Mouse (Mus musculus) c-Kit-negative CD71-positive TER-119-positive erythroid progenitor cells, embryonic 14.5 days (primary cell): ENCODE data around the gene Ptprg.

Experiments
- DNase-seq: peaks from one replicate; pipeline ENCODE4 v3.0.0-alpha.2; 2013; ENCODE audit warnings: low read depth, low spot score

Gene Ptprg

DNA sequence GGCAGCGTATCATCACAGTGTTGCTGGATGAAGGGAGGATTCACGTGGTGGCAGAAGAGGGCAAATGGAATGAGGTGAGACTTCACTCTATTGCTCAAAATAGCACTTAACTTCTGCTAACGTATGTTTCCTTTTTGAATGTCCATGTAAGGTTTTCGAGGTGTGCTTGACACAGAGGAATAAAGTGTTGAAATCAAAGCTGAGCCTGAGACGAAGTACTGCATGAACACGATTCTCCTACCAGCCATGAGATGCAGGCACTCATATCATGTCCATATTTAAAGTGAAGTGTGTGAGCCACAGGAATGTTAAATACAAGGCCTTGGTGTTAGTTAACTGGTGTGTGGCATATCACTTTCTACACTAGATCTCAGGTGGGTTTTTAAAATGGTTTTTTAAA is 320.9 kb downstream of the Ptprg start:
- DNase-seq: no peak

DNA sequence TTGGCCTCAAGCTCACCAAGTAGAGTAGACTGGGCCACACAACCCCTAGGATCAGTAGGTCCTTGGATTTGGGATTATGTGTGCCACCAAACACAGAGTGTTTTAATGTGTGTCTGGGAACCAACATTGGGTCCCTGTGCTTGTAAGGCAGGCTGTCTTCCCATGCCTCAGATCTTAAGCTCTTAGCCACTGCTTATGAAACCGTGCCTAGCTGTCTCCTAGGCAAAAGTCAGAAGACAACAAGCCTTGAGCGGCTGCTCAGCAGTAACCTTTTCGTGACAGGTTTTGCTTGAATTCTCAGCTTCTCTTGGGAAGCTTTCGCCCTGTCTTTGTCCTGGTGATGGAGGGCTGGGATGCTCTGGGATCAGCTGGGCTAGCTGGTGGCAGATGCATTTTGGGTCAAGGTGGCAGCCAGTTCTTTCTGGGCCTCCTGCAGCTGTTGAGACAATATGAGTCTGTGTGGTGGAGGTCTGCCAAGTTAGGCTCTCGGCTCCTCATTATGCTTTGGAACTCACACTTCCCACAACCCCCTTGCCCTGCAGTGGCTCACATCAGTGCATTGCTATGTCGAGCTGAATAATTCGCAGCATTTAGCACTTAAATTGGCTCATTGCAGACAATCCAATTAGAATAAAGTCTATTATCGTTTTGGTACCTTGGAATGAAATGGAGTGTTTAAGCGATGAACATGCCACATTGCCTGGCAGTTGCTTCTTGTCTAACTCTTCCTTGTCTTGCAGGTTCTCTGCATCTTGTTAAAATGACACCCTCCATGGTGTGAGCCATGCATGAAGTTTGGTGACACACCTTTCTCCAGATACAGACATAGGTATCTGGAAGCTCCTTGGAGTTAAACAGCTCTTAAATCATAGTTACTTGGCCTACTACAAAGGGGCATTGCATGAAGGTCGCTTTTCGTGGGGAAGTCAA is 321.9 kb downstream of the Ptprg start:
- no peak for DNase-seq

- DNase-seq: no peak
Observed at GRCm38 (mm10) chr14:11881082-11881481, 327.8 kb downstream of the Ptprg start.

DNA sequence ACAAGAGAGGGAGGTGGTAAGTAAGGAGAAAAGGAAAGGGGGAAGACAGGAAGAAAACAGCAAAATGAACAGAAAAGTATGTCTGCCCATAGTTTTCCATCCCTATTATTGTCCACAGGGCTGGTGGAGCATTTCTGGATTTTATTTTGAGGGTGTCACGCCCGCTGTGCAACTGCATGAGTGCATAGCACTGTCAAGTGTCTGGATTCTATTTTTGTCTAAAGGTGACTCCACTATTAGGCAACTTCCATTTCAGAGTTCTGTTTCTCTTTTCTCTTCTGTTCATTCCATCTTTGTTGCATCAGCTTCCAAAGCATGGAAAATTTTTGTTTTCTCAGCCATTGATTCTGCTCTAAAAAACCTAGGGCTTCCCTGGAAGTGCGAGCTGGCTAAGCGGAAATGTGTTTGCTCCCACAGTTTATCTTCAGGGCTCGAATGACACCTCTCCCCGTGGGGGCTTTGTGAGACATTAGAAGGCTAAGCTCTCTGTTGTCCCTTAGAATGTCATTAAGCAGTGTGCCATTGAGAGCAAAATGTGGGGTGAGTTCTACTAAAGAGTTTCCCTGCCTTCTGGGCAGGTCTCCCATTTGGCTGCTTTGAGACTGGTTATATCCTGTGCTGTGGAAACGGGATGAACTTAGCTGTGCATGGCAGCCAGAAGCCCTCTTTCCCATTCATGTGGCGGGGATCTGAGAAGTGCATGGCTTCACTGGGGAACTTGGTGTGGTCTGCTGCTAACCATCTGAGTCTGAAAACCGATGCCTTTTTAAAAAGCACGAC is 330.0 kb downstream of the Ptprg start:
- DNase-seq: no peak

DNA sequence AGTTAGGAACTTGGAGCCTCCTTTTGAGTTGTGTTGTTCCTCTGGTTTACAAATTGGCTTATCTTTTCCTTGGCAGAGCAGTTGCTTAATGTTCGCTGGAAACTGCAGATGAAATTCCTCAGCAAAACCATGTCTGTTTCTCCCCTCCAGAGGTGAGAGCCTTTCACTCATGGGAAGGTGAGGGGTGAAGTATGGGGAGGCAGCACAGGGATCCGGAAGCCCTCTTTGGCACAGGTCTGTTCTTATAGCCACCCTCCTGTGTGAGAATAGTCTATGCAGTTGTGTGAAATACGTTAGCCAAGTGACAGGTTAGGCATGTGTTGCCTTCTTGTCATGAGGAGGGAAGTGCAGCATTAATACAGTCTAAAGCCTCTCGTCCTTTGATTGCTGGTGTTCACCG is 330.7 kb downstream of the Ptprg start:
- DNase-seq: no peak

DNA sequence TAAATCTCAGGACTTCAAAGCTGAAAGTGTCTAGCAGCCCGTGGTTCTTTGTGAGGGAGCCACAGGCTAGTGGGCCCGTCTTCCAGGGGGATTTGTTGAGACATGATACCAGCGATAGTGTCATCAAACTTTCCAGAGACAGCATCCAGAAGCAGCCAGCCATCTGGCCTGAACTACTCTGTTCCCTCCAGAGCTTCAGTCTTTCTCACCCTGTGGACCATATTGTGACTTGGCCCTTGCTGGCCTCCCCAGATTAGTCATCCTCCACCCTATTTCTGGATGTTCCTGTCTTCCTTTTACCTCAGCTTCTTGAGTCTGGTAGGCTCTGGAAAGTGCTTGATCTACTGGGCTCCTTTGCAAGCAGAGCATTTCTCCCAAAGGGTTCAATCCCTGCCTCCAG is 333.1 kb downstream of the Ptprg start:
- DNase-seq: no peak

- DNase-seq: no peak
Observed at GRCm38 (mm10) chr14:11890890-11891289, 337.6 kb downstream of the Ptprg start.

GRCm38 (mm10) chr14:11892621-11893020 is 339.3 kb downstream of the Ptprg start:
- DNase-seq: no peak

- no peak for DNase-seq
Observed at GRCm38 (mm10) chr14:11895486-11895885, 342.2 kb downstream of the Ptprg start.

DNA sequence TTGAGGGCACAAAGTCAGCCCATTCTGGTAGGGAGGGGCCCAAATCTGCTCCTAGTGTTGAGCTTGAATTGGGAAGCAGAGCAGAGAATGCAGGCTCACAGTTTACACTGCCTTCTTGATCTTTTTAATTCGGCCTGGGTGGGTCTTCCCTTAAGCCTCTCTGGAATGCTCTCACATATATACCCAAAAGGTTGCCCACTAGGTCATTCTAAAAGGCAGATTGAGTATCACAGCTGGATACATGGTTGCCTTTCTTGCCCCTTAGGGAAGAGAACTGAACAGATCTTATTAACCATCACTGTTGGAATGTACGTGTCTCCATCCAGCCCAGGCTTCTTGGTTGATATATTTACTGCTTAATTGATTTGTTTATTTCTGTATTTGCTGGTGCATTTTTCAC is 349.5 kb downstream of the Ptprg start:
- no peak for DNase-seq

- DNase-seq: no peak
Observed at GRCm38 (mm10) chr14:11906130-11906675, 352.9 kb downstream of the Ptprg start.

DNA sequence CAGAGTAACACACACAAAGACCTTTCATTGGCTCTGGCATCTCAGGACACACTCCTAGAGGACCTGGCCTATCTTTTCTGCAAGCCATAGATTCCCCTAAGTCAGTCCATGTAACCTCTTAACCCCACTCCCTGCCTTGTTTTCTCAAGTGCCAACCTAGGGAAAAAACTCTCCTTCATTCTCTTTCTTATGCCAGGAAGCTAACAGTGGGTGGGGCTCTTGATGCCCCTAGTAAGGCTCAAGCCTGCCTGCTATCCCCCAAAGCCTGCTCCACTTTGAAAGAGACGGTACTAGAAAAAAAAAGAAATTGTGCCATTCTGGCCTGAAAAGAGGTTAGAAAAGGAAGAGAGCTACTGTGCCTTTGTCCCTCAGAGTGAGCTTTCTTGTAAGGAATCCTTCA is 358.9 kb downstream of the Ptprg start:
- no peak for DNase-seq

- DNase-seq: no peak
Observed at GRCm38 (mm10) chr14:11917225-11917624, 363.9 kb downstream of the Ptprg start.

GRCm38 (mm10) chr14:11928545-11928944 is 375.2 kb downstream of the Ptprg start:
- no peak for DNase-seq

GRCm38 (mm10) chr14:11932517-11932916 is 379.2 kb downstream of the Ptprg start:
- no peak for DNase-seq

GRCm38 (mm10) chr14:11934556-11934955 is 381.2 kb downstream of the Ptprg start:
- DNase-seq: no peak

DNA sequence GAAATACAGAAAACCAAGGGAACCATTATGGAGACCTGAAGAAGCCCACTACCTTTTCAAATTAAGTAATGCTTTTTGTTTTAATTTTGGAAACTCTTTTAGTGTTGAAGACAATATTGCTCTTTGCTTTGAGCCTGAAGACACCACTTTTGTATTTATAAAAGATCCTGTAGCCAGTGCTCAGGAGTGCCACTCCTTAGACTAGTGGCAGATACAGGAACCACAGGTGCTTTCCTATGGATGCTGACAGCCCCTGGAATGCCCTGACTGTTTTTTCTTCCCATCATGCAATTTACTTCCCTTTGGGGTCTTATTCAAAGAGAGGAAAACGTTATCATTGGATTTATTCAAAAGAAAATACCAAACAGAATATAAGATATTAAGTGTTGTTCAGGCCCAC is 381.9 kb downstream of the Ptprg start:
- no peak for DNase-seq

GRCm38 (mm10) chr14:11935698-11936097 is 382.4 kb downstream of the Ptprg start:
- DNase-seq: no peak

DNA sequence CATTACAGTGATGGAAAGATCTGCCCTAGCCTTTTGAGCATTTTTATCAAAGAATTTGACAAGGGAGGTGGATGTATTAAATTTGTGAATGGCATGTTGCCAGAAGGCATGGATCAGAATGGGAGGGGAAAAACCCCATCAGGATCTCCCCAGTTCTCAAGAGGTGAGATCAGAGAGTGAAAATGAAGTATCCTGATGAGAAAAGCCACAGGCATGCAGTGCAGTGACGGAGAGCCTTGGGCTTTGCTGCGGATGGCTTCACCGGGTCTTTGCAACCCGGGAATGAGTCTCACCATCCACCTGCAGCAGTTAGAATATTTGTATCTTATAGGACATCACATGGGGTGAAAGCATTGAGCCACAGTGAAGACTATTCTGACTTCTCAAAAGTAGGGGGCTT is 385.6 kb downstream of the Ptprg start:
- DNase-seq: no peak

GRCm38 (mm10) chr14:11941989-11942514 is 388.7 kb downstream of the Ptprg start:
- no peak for DNase-seq

GRCm38 (mm10) chr14:11950379-11950778 is 397.0 kb downstream of the Ptprg start:
- DNase-seq: no peak
